In genomic region chr7:102209756-102210721, GRCm38 (mm10) we compare ENCODE assay signal across 7 mouse cellular contexts. TPM values are rescaled to one million over a fixed set of nuclear protein-coding genes. Genes with fewer than 3 reads are reported as not detected.
DNase-seq lines count a peak whose midpoint lies in the region; ATAC-seq lines count a peak whose summit lies in the region.

Gene Nup98, minus strand, starts transcription at chr7:102210176.
Gene Pgap2, plus strand, starts transcription at chr7:102210208.

- peak within 1 kb of the TSS; percentile 76 for H3K4me3 ChIP-seq in embryonic facial prominence, embryonic 11.5 days (ENCODE audit: low read depth, low read length)
- H3K4me3 ChIP-seq in limb, embryonic 10.5 days, result peak within 1 kb of the TSS; percentile 95
- H3K4me3 ChIP-seq in midbrain, embryonic 13.5 days (replicated peaks), result peak within 1 kb of the TSS; percentile 59

- WGBS in embryonic facial prominence, embryonic 11.5 days, result under 1% methylated on average over 76 of the region's 87 CpGs
- 0% methylated on average over 87 of the region's 87 CpGs for WGBS in limb, embryonic 10.5 days
- WGBS in midbrain, embryonic 13.5 days, result under 1% methylated on average over 72 of the region's 87 CpGs

- no peaks in the 10 kb centered on the region for H3K27me3 ChIP-seq in embryonic facial prominence, embryonic 11.5 days (ENCODE audit: control insufficient read depth, insufficient read depth, low read length)
- no peaks in the 10 kb centered on the region for H3K27me3 ChIP-seq in limb, embryonic 10.5 days (ENCODE audit: low read depth, poor library complexity, severe bottlenecking)
- H3K27me3 ChIP-seq in midbrain, embryonic 13.5 days, result no peaks in the 10 kb centered on the region

- DNase-seq in adrenal gland, postnatal 14 days, result peak; percentile 99
- DNase-seq in embryonic facial prominence, embryonic 11.5 days (ENCODE audit: low spot score), result peak; percentile 100
- peak; percentile 98 for DNase-seq in kidney, adult 11 months
- peak; percentile 99 for DNase-seq in limb, embryonic 10.5 days (ENCODE audit: low spot score)
- DNase-seq in spleen, adult 12 weeks (ENCODE audit: low spot score), result peak; percentile 93

- H3K9ac ChIP-seq in embryonic facial prominence, embryonic 11.5 days (replicated peaks; ENCODE audit: low read length), result peak within 1 kb of the TSS; percentile 89
- H3K9ac ChIP-seq in midbrain, embryonic 13.5 days (replicated peaks), result peak within 1 kb of the TSS; percentile 79

- H3K27ac ChIP-seq in embryonic facial prominence, embryonic 11.5 days (replicated peaks; ENCODE audit: low read depth, low read length), result peak within 1 kb of the TSS; percentile 76
- H3K27ac ChIP-seq in limb, embryonic 10.5 days, result peak within 1 kb of the TSS; percentile 97
- peak within 1 kb of the TSS; percentile 95 for H3K27ac ChIP-seq in midbrain, embryonic 13.5 days

- no peaks in the 10 kb centered on the region for H3K36me3 ChIP-seq in embryonic facial prominence, embryonic 11.5 days (replicated peaks; ENCODE audit: control insufficient read depth, insufficient read depth, low read depth, low read length)
- no peaks in the 10 kb centered on the region for H3K36me3 ChIP-seq in limb, embryonic 10.5 days
- no peaks in the 10 kb centered on the region for H3K36me3 ChIP-seq in midbrain, embryonic 13.5 days

- H3K4me1 ChIP-seq in embryonic facial prominence, embryonic 11.5 days (ENCODE audit: control insufficient read depth, insufficient read depth, low read length), result no peaks in the 10 kb centered on the region
- peaks cover 5% of the 10 kb centered on the region for H3K4me1 ChIP-seq in limb, embryonic 10.5 days
- peaks cover 21% of the 10 kb centered on the region for H3K4me1 ChIP-seq in midbrain, embryonic 13.5 days (replicated peaks)

- H3K9me3 ChIP-seq in embryonic facial prominence, embryonic 11.5 days (replicated peaks; ENCODE audit: control insufficient read depth, low read length), result no peaks in the 10 kb centered on the region
- H3K9me3 ChIP-seq in limb, embryonic 10.5 days (replicated peaks), result no peaks in the 10 kb centered on the region
- H3K9me3 ChIP-seq in midbrain, embryonic 13.5 days, result no peaks in the 10 kb centered on the region

- H3K4me2 ChIP-seq in embryonic facial prominence, embryonic 11.5 days (ENCODE audit: low read depth, low read length), result peak within 1 kb of the TSS; percentile 64
- H3K4me2 ChIP-seq in midbrain, embryonic 13.5 days (replicated peaks), result peak within 1 kb of the TSS; percentile 75

- peak; percentile 99 for ATAC-seq in embryonic facial prominence, embryonic 11.5 days (replicated peaks; ENCODE audit: insufficient number of reproducible peaks, low FRiP score, low TSS enrichment, low read depth)
- peak; percentile 91 for ATAC-seq in granulocyte monocyte progenitor cell, adult 5-6 weeks (replicated peaks; ENCODE audit: poor library complexity, severe bottlenecking)
- peak; percentile 99 for ATAC-seq in midbrain, embryonic 13.5 days

RNA-seq across cellular contexts. Expression of gene Nup98, which starts in this region (rescaled TPM):
- total RNA-seq in adrenal gland, postnatal 14 days (2021), result 56.4 and 61.3 TPM in 2 replicates
- polyA plus RNA-seq in embryonic facial prominence, embryonic 11.5 days (2014; fragmentation: Nextera tagmentation; extraction: Ambion mirVana), result 47.9 and 49.0 TPM in 2 replicates
- total RNA-seq in granulocyte monocyte progenitor cell, adult 5-6 weeks (2014; fragmentation: Nextera tagmentation), result 59.8 and 78.4 TPM in 2 replicates
- total RNA-seq in granulocyte monocyte progenitor cell, adult 5-6 weeks (2017), result 42.2 and 45.3 TPM in 2 replicates
- polyA plus RNA-seq in limb, embryonic 10.5 days (2016; fragmentation: Nextera tagmentation; extraction: Ambion mirVana), result 45.5 and 49.7 TPM in 2 replicates
- 27.2 and 27.4 TPM in 2 replicates for polyA plus RNA-seq in midbrain, embryonic 13.5 days (2015; fragmentation: Nextera tagmentation; extraction: Ambion mirVana)

RNA-seq across cellular contexts. Expression of gene Pgap2, which starts in this region (rescaled TPM):
- 75.7 and 87.8 TPM in 2 replicates for total RNA-seq in adrenal gland, postnatal 14 days (2021)
- 70.1 and 73.5 TPM in 2 replicates for polyA plus RNA-seq in embryonic facial prominence, embryonic 11.5 days (2014; fragmentation: Nextera tagmentation; extraction: Ambion mirVana)
- total RNA-seq in granulocyte monocyte progenitor cell, adult 5-6 weeks (2014; fragmentation: Nextera tagmentation), result 62.0 and 85.6 TPM in 2 replicates
- total RNA-seq in granulocyte monocyte progenitor cell, adult 5-6 weeks (2017), result 47.1 and 48.4 TPM in 2 replicates
- 59.6 and 68.5 TPM in 2 replicates for polyA plus RNA-seq in limb, embryonic 10.5 days (2016; fragmentation: Nextera tagmentation; extraction: Ambion mirVana)
- 50.1 and 51.6 TPM in 2 replicates for polyA plus RNA-seq in midbrain, embryonic 13.5 days (2015; fragmentation: Nextera tagmentation; extraction: Ambion mirVana)

Comparison
In these comparisons a context has a peak if more than half of its experiments do, and no peak if none do; other contexts are left out.
1. Peak in every context shown above with its lines: DNase-seq, ATAC-seq, H3K4me3 ChIP-seq and H3K27ac ChIP-seq.